Mouse (Mus musculus) liver, embryonic 13.5 days (tissue): ENCODE measurements around the gene Amd1. TPM values are rescaled to one million over a fixed set of nuclear protein-coding genes. Genes with fewer than 3 reads are reported as not detected.

Experiments used
- ATAC-seq: fragments of 200-750 bp; cut with Nextera tagmentation; 2 replicates; pipeline ENCODE4 v1.8.0; 2017; ENCODE audit warnings: low read depth, mild to moderate bottlenecking, moderate number of reproducible peaks, moderate library complexity
- DNase-seq: peaks from one replicate; pipeline ENCODE4 v3.0.0; 2022
- H3K27ac ChIP-seq: fragments of 300-500 bp; sonication (generic); 2 replicates; pipeline ENCODE4 v1.5.1; 2015; ENCODE audit warnings: moderate library complexity, mild to moderate bottlenecking, inconsistent platforms
- H3K27me3 ChIP-seq: fragments of 300-500 bp; sonication (generic); 2 replicates; pipeline ENCODE4 v1.6.1; 2015; ENCODE audit warnings: mild to moderate bottlenecking, inconsistent platforms
- H3K36me3 ChIP-seq: fragments of 300-500 bp; sonication (generic); 2 replicates; pipeline ENCODE4 v1.6.1; 2015; ENCODE audit warnings: mild to moderate bottlenecking, inconsistent platforms
- H3K4me1 ChIP-seq: fragments of 300-500 bp; sonication (generic); replicated peaks from 2 replicates; pipeline ENCODE4 v1.6.1; 2015; ENCODE audit warnings: inconsistent platforms
- H3K4me2 ChIP-seq: fragments of 300-500 bp; sonication (generic); 2 replicates; pipeline ENCODE4 v1.6.1; 2015; ENCODE audit warnings: inconsistent platforms, mild to moderate bottlenecking, moderate library complexity
- H3K4me3 ChIP-seq: fragments of 300-500 bp; sonication (generic); replicated peaks from 2 replicates; pipeline ENCODE4 v1.5.1; 2015; ENCODE audit warnings: mild to moderate bottlenecking, inconsistent platforms
- H3K9ac ChIP-seq: fragments of 300-500 bp; sonication (generic); 2 replicates; pipeline ENCODE4 v1.6.1; 2015; ENCODE audit warnings: mild to moderate bottlenecking, inconsistent platforms
- H3K9me3 ChIP-seq: fragments of 300-500 bp; sonication (generic); replicated peaks from 2 replicates; pipeline ENCODE4 v1.6.1; 2016; ENCODE audit warnings: inconsistent platforms
- WGBS: fragments of 180-500 bp; shearing (Covaris S2); methylation state at CpG from one replicate; pipeline ENCODE4 v1.1.7; 2015; ENCODE audit not compliant: insufficient replicate concordance; 5-methylcytosine and 5-hydroxymethylcytosine counted together
- polyA plus RNA-seq: library from polyadenylated mRNA; unstranded; fragments of >200 nt; fragmentation: Nextera tagmentation; extraction: Ambion mirVana; gene quantifications from 2 replicates; pipeline ENCODE4 v1.2.1, GENCODE M21; 2015

Gene Amd1
- polyA plus RNA-seq, 1 experiment from 2014 or later: 58.0 TPM

DNA sequence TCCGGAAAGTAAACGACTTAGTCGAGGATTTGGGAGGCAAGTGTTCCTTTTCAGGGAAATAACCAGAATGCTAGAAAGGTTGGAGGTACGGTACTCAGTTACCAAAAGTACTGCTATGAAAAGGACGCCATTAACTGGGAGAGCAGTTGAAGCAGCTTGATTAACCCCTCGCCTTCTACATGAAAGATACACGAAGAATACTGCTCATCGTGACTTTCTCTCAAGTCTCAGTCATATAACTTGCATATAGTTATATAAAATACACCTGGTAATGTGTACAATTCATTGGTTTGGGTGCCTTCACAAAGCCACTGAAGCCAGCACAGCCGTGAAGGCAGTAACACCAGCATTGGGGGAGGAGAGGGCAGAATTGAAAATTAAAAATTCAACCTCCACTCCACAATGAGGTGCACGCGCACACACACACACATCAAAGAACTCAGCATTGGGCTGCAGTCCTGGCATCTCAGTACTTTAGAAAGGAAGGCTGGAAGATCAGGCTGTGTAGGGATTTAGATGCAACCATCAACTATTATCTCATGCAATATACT lies 54.7 kb downstream of the Amd1 start:
- peaks cover 59% of the 10 kb centered on the region for H3K36me3 ChIP-seq

DNA sequence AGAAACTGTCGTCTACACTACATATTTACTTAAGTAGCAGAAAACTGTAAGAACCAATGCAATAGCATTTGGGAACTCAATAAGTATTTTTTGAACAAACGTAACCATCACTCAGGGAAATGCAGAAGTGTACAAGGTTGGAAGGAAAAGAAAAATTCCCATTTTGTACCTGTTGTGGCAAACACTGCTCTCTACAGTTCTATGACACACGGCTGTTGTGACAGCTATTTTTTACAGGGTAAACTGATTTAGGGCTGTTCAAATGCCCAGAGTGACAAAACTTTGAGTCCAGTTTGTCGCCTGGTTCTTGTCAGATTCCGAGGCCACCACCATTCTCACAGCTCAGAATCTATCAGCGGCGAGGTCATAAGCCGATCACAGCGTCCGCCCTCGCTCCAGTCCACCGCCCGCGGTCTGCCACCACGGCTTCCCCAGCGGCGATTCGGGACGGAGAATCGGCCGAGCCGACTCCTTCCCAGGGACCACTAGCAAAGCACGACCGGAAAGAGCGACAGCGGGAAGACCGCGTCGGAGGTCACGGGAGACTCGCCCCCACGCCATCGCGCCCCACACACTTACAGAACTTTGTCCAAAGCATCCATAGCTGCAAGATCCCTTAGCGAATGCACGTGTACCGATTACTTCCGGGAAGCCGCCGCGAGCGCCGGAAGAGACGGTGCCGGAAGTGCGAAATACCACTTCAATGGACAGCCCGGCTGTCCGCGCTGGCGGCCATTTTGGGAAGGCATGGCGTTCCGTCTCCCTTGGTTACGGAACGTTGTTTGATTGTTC lies 55.4 kb downstream of the Amd1 start, which contains the start of gene Rpf2:
TSS of gene Rpf2 (minus strand) at position 663 of the 792 bp plus-strand sequence.
- Histone ChIP-seq H3K4me2 (peak within 1 kb of the TSS; percentile 76), H3K4me1 (peaks cover 29% of the 10 kb centered on the region), H3K9ac (peak within 1 kb of the TSS; percentile 75), H3K9me3 (no peaks in the 10 kb centered on the region), H3K27me3 (no peaks in the 10 kb centered on the region), H3K36me3 (peaks cover 63% of the 10 kb centered on the region), H3K4me3 (peak within 1 kb of the TSS; percentile 80), H3K27ac (peak within 1 kb of the TSS; percentile 76)
- under 1% methylated on average over 54 of the region's 54 CpGs for WGBS
- DNase-seq (peak; percentile 75), ATAC-seq (peak; percentile 88)

More for the DNA sequence above, 54.7 kb downstream of the Amd1 start:
- 30% methylated on average over 11 of the region's 11 CpGs for WGBS
- Histone ChIP-seq H3K4me3 (peak overlapping the region; percentile 80), H3K27me3 (no peaks in the 10 kb centered on the region), H3K9me3 (no peaks in the 10 kb centered on the region), H3K27ac (0 out of 2 replicates have a peak overlapping the region, but pooled peaks have one; percentile 11), H3K4me1 (peaks cover 31% of the 10 kb centered on the region), H3K9ac (peak overlapping the region; percentile 75; the same call in 1 of the 2 replicates), H3K4me2 (peak overlapping the region; percentile 76)
- peak; percentile 31 for ATAC-seq
- DNase-seq: no peak

DNA sequence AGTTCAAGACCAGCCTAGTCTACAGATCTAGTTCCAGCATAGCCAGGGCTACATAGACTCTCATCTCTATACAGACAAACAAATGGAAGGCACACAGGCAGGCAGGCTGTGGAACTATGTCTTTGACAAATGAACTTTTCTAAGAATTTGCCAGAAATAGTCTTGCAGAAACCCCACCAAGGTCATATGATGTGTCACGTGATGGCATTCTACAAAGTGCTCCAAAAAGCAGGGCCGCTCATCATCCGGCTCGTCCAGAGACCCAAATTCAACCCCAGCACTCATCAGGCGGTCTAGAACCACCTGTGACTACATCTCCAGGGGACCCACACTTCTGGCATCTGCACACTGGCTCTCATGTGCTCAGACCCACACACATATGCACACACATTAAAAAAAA lies 64.2 kb downstream of the Amd1 start:
- 80% methylated on average over 5 of the region's 5 CpGs for WGBS
- H3K36me3 ChIP-seq: peaks cover 79% of the 10 kb centered on the region
- DNase-seq (no peak), ATAC-seq (no peak)
- no peak overlapping the region for H3K27ac ChIP-seq
- no peaks in the 10 kb centered on the region for H3K9me3 ChIP-seq
- H3K9ac ChIP-seq: no peak overlapping the region
- H3K27me3 ChIP-seq: no peaks in the 10 kb centered on the region
- no peak overlapping the region for H3K4me3 ChIP-seq
- no peak overlapping the region for H3K4me2 ChIP-seq
- H3K4me1 ChIP-seq: no peaks in the 10 kb centered on the region

Other genes with a start within 250 kb of the Amd1 start
- gene Slc16a10, start 159.9 kb downstream of the Amd1 start, polyA plus RNA-seq: 75.1 and 80.8 TPM in 2 replicates
- 61.4 and 74.1 TPM in 2 replicates for gene Rpf2, start 55.1 kb downstream of the Amd1 start, polyA plus RNA-seq
- 48.5 and 53.9 TPM in 2 replicates for gene Gtf3c6, start 44.1 kb downstream of the Amd1 start, polyA plus RNA-seq
- 2.6 and 3.0 TPM in 2 replicates for gene Cdk19, start 37.4 kb upstream of the Amd1 start, polyA plus RNA-seq